Mouse (Mus musculus): ENCODE data around the gene Rgl1.

DNA sequence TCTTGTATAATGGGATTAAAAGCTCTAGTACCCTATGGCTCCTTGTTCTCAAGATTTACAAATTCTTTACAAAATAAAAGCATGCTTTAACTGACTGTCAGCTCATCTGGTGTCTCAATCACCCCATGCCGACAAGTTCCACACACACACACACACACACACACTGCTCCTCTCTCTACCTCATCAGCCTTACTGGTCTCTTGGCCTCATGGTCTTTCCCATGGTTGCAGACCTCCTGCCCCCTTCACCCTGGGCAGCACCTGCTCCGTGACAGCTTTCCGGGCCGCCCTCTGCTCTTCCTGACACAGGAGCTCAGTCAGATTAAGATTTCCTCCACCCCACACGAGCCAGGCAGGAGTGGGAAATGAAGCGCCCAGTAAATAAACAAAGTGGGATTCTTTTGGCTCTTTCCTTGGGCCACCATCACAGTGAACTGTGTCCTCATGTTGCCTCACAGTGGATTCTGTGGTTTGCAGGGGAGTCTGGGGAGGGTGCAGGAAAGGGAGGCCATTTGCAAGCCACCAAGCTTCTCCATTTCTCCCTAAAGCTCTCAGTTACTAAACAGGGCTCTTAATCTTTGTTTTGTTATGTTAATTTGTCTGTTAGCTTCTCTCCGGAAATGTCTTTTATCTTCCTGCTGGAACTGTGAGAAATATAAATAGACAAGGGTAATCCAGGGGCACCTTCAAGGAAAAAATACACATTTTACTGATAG lies 193.2 kb downstream of the Rgl1 start:
- TF ChIP-seq CTCF (IDR thresholded peaks at IDR 0.05; ENCODE audit: low read depth) (no peak), EP300 (IDR thresholded peaks at IDR 0.05; ENCODE audit: low read depth) (no peak)

Data from heart, postnatal 0 days (tissue).